In the genomic region with DNA sequence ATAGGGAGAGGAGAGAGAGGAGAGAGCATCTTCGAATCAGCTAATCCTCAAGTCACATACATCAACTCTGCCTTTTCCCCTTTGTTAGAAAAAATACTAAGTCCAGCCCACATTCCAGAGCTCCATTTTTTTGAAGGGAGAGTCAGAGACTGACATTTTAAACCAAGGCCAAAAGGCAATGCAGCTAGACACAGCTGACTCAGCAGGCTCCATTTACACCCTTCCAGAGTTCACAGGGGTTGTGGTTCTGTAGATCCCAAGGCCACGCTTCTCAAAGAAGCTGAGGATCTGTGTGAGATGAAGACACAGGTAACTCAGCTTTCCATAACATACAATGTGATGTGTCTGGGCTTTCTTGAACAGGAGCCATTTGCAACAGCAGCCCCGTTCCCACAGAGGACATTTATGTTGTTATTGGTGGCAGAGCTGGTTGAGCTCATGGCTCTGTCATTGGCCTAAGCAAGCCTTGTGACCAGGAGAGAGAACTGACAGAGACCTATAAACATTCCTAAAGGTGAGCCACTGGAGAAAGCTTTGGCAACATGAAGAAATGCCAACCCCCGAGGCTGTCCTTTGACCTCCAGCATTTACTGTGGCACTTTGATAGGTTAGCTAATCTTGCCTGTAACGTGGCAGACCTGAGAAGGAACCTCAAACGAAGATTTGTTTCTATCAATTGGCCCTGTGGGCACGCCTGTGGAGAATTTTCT, we compare ENCODE assay signal across 8 mouse cellular contexts. TPM values are rescaled to one million over a fixed set of nuclear protein-coding genes. Genes with fewer than 3 reads are reported as not detected.
DNase-seq lines count a peak whose midpoint lies in the region; ATAC-seq lines count a peak whose summit lies in the region.

No protein-coding gene starts in this region.

- intact Hi-C loops in heart, postnatal 14 days (cut with DNase I): loop anchor here (2.0 to 5.0 kb wide), 2 partner anchors 36 to 364 kb away; no protein-coding TSS in a partner anchor

- peak; percentile 2; the same call in 1 of the 2 replicates for ATAC-seq in embryonic facial prominence, embryonic 12.5 days (ENCODE audit: insufficient number of reproducible peaks, insufficient read depth, low FRiP score, low TSS enrichment)
- ATAC-seq in hindbrain, embryonic 15.5 days (ENCODE audit: low FRiP score, low read depth): no peak
- 0 out of 2 replicates have a peak, but pooled peaks have one; percentile 5 for ATAC-seq in liver, embryonic 13.5 days (ENCODE audit: low read depth)
- peak; percentile 37 for ATAC-seq in stomach, embryonic 15.5 days (ENCODE audit: insufficient read depth, low FRiP score, low read depth)

- H3K9ac ChIP-seq in embryonic facial prominence, embryonic 12.5 days: 0 out of 2 replicates have a peak overlapping the region, but pooled peaks have one; percentile 28
- H3K9ac ChIP-seq in hindbrain, embryonic 15.5 days: peak overlapping the region; percentile 30; the same call in 1 of the 2 replicates
- peak overlapping the region; percentile 71 for H3K9ac ChIP-seq in liver, embryonic 13.5 days
- H3K9ac ChIP-seq in stomach, embryonic 15.5 days: no peak overlapping the region

- no peaks in the 10 kb centered on the region for H3K36me3 ChIP-seq in embryonic facial prominence, embryonic 12.5 days
- no peaks in the 10 kb centered on the region for H3K36me3 ChIP-seq in hindbrain, embryonic 15.5 days
- no peaks in the 10 kb centered on the region for H3K36me3 ChIP-seq in liver, embryonic 13.5 days
- no peaks in the 10 kb centered on the region for H3K36me3 ChIP-seq in stomach, embryonic 15.5 days

- WGBS in embryonic facial prominence, embryonic 12.5 days: 64% methylated on average over 7 of the region's 7 CpGs
- 74% methylated on average over 7 of the region's 7 CpGs for WGBS in hindbrain, embryonic 15.5 days
- 47% methylated on average over 7 of the region's 7 CpGs for WGBS in liver, embryonic 13.5 days (ENCODE audit: insufficient replicate concordance)
- 58% methylated on average over 7 of the region's 7 CpGs for WGBS in stomach, embryonic 15.5 days

- H3K27me3 ChIP-seq in embryonic facial prominence, embryonic 12.5 days: no peaks in the 10 kb centered on the region
- H3K27me3 ChIP-seq in hindbrain, embryonic 15.5 days: no peaks in the 10 kb centered on the region
- 0 out of 2 replicates have a peak, but pooled peaks cover 3% of the 10 kb centered on the region for H3K27me3 ChIP-seq in liver, embryonic 13.5 days
- no peaks in the 10 kb centered on the region for H3K27me3 ChIP-seq in stomach, embryonic 15.5 days (replicated peaks)

- H3K9me3 ChIP-seq in embryonic facial prominence, embryonic 12.5 days: no peaks in the 10 kb centered on the region
- no peaks in the 10 kb centered on the region for H3K9me3 ChIP-seq in hindbrain, embryonic 15.5 days
- no peaks in the 10 kb centered on the region for H3K9me3 ChIP-seq in liver, embryonic 13.5 days (replicated peaks)
- no peaks in the 10 kb centered on the region for H3K9me3 ChIP-seq in stomach, embryonic 15.5 days

- DNase-seq in heart, adult 11 months: peak; percentile 89
- DNase-seq in heart, postnatal 14 days: no peak
- DNase-seq in liver, embryonic 13.5 days: no peak
- no peak for DNase-seq in cerebellum, adult 11 months
- no peak for DNase-seq in left cerebral cortex, adult 8-10 months (ENCODE audit: low spot score in 2 of 2)

- H3K27ac ChIP-seq in embryonic facial prominence, embryonic 12.5 days: peak overlapping the region; percentile 83
- peak overlapping the region; percentile 70; the same call in 1 of the 2 replicates for H3K27ac ChIP-seq in hindbrain, embryonic 15.5 days (replicated peaks)
- no peak overlapping the region for H3K27ac ChIP-seq in liver, embryonic 13.5 days
- no peak overlapping the region; the same call in 1 of the 2 replicates for H3K27ac ChIP-seq in stomach, embryonic 15.5 days

- peak overlapping the region; percentile 54 for H3K4me2 ChIP-seq in embryonic facial prominence, embryonic 12.5 days (replicated peaks)
- peak overlapping the region; percentile 64 for H3K4me2 ChIP-seq in hindbrain, embryonic 15.5 days
- H3K4me2 ChIP-seq in liver, embryonic 13.5 days: peak overlapping the region; percentile 64
- peak overlapping the region; percentile 62 for H3K4me2 ChIP-seq in stomach, embryonic 15.5 days

- peaks cover 6% of the 10 kb centered on the region; the same call in 1 of the 2 replicates for H3K4me1 ChIP-seq in embryonic facial prominence, embryonic 12.5 days
- H3K4me1 ChIP-seq in hindbrain, embryonic 15.5 days (replicated peaks): peaks cover 7% of the 10 kb centered on the region; the same call in 1 of the 2 replicates
- peaks cover 44% of the 10 kb centered on the region for H3K4me1 ChIP-seq in liver, embryonic 13.5 days (replicated peaks)
- H3K4me1 ChIP-seq in stomach, embryonic 15.5 days: peaks cover 4% of the 10 kb centered on the region; the same call in 1 of the 2 replicates

- peak overlapping the region; percentile 36 for H3K4me3 ChIP-seq in embryonic facial prominence, embryonic 12.5 days
- H3K4me3 ChIP-seq in hindbrain, embryonic 15.5 days: peak overlapping the region; percentile 43
- H3K4me3 ChIP-seq in liver, embryonic 13.5 days (replicated peaks): peak overlapping the region; percentile 62
- peak overlapping the region; percentile 49 for H3K4me3 ChIP-seq in stomach, embryonic 15.5 days (replicated peaks)

RNA-seq across cellular contexts. Expression of a gene that starts 17.0 kb away (rescaled TPM):
- total RNA-seq in heart, postnatal 14 days (2021): 10 to 100 TPM; 34.4 to 35.9 TPM
- 39.0 and 39.2 TPM in 2 replicates for polyA plus RNA-seq in embryonic facial prominence, embryonic 12.5 days (2016; fragmentation: Nextera tagmentation; extraction: Ambion mirVana)
- polyA plus RNA-seq in hindbrain, embryonic 15.5 days (2015; fragmentation: Nextera tagmentation; extraction: Ambion mirVana): 40.0 and 40.5 TPM in 2 replicates
- polyA plus RNA-seq in liver, embryonic 13.5 days (2015; fragmentation: Nextera tagmentation; extraction: Ambion mirVana): 10.8 and 10.9 TPM in 2 replicates
- 33.4 and 36.1 TPM in 2 replicates for polyA plus RNA-seq in stomach, embryonic 15.5 days (2015; fragmentation: Nextera tagmentation; extraction: Ambion mirVana)
- 10 to 100 TPM; 28.5 to 29.8 (median 29.6) TPM for total RNA-seq in left cerebral cortex, adult 8-10 months (2022)

RNA-seq across cellular contexts. Expression of a gene that starts 40.2 kb away (rescaled TPM):
- total RNA-seq in heart, postnatal 14 days (2021): 10 to 100 TPM; 54.4 to 58.9 TPM
- 25.6 and 28.1 TPM in 2 replicates for polyA plus RNA-seq in embryonic facial prominence, embryonic 12.5 days (2016; fragmentation: Nextera tagmentation; extraction: Ambion mirVana)
- 22.4 and 26.1 TPM in 2 replicates for polyA plus RNA-seq in hindbrain, embryonic 15.5 days (2015; fragmentation: Nextera tagmentation; extraction: Ambion mirVana)
- polyA plus RNA-seq in liver, embryonic 13.5 days (2015; fragmentation: Nextera tagmentation; extraction: Ambion mirVana): 21.4 and 26.3 TPM in 2 replicates
- 20.6 and 25.2 TPM in 2 replicates for polyA plus RNA-seq in stomach, embryonic 15.5 days (2015; fragmentation: Nextera tagmentation; extraction: Ambion mirVana)
- 10 to 100 TPM; 19.4 to 20.9 (median 20.0) TPM for total RNA-seq in left cerebral cortex, adult 8-10 months (2022)

Comparison
In these comparisons a context has a peak if more than half of its experiments do, and no peak if none do; other contexts are left out.
1. H3K27ac ChIP-seq: peak in embryonic facial prominence, embryonic 12.5 days (single experiment) and hindbrain, embryonic 15.5 days (single experiment); none in liver, embryonic 13.5 days (single experiment) and stomach, embryonic 15.5 days (single experiment).
2. Peak in every context shown above with its lines, with median percentiles within 50 percentile points of each other: H3K4me2 ChIP-seq and H3K4me3 ChIP-seq.